Mouse (Mus musculus) forebrain, embryonic 13.5 days (tissue): ENCODE results near the gene 3110082J24Rik. TPM values are rescaled to one million over a fixed set of nuclear protein-coding genes. Genes with fewer than 3 reads are reported as not detected.

Source experiments
- polyA plus RNA-seq: library from polyadenylated mRNA; unstranded; fragments of >200 nt; fragmentation: Nextera tagmentation; extraction: Ambion mirVana; gene quantifications from 2 replicates; pipeline ENCODE4 v1.2.1, GENCODE M21; 2015

The 3110082J24Rik gene
- polyA plus RNA-seq, 1 experiment from 2014 or later: 6.3 TPM

Other genes with a start within 250 kb of the 3110082J24Rik start
- gene Il6, start 93.0 kb downstream of the 3110082J24Rik start, polyA plus RNA-seq: not detected in 2 replicates
- gene Tyms, start 32.5 kb downstream of the 3110082J24Rik start, polyA plus RNA-seq: 213 and 233 TPM in 2 replicates
- 14.4 and 14.8 TPM in 2 replicates for gene Garem2, start 925 bp downstream of the 3110082J24Rik start, polyA plus RNA-seq
- gene Hadha, start 49.1 kb upstream of the 3110082J24Rik start, polyA plus RNA-seq: 81.1 and 87.6 TPM in 2 replicates
- 80.2 and 83.9 TPM in 2 replicates for gene Hadhb, start 49.2 kb upstream of the 3110082J24Rik start, polyA plus RNA-seq
- gene Adgrf3, start 99.6 kb upstream of the 3110082J24Rik start, polyA plus RNA-seq: not detected in 2 replicates
- gene Selenoi, start 126.5 kb upstream of the 3110082J24Rik start, polyA plus RNA-seq: 21.3 and 24.5 TPM in 2 replicates
- gene Drc1, start 175.3 kb upstream of the 3110082J24Rik start, polyA plus RNA-seq: 1.9 and 3.3 TPM in 2 replicates